Mouse (Mus musculus) embryonic facial prominence, embryonic 10.5 days (tissue): ENCODE data around the gene Pik3ap1. TPM values are rescaled to one million over a fixed set of nuclear protein-coding genes. Genes with fewer than 3 reads are reported as not detected.
"Not testable (repeated sequence)": the region's sequence is repeated elsewhere in the genome, so short reads cannot be mapped to it uniquely, and the experiment has no call there.

Experiments
- DNase-seq: peaks from one replicate; pipeline ENCODE4 v3.0.0-alpha.2; 2017; ENCODE audit warnings: low spot score
- H3K27ac ChIP-seq: fragments of 300-500 bp; sonication (generic); replicated peaks from 2 replicates; pipeline ENCODE4 v1.5.1; 2016; ENCODE audit warnings: mild to moderate bottlenecking
- H3K27me3 ChIP-seq: fragments of 300-500 bp; sonication (generic); replicated peaks from 2 replicates; pipeline ENCODE4 v1.6.1; 2016; ENCODE audit warnings: low read depth, mild to moderate bottlenecking; ENCODE audit not compliant: poor library complexity, severe bottlenecking
- H3K36me3 ChIP-seq: fragments of 300-500 bp; sonication (generic); replicated peaks from 2 replicates; pipeline ENCODE4 v1.6.1; 2016; ENCODE audit warnings: mild to moderate bottlenecking, moderate library complexity
- H3K4me1 ChIP-seq: fragments of 300-500 bp; sonication (generic); 2 replicates; pipeline ENCODE4 v1.6.1; 2016
- H3K4me3 ChIP-seq: fragments of 300-500 bp; sonication (generic); 2 replicates; pipeline ENCODE4 v1.5.1; 2016; ENCODE audit warnings: mild to moderate bottlenecking, moderate library complexity
- H3K9me3 ChIP-seq: fragments of 300-500 bp; sonication (generic); 2 replicates; pipeline ENCODE4 v1.6.1; 2016; ENCODE audit warnings: mild to moderate bottlenecking
- WGBS: fragments of 180-500 bp; shearing (Covaris S2); methylation state at CpG from one replicate; pipeline ENCODE4 v1.1.7; 2016; 5-methylcytosine and 5-hydroxymethylcytosine counted together
- polyA plus RNA-seq: library from polyadenylated mRNA; unstranded; fragments of >200 nt; fragmentation: Nextera tagmentation; extraction: Ambion mirVana; gene quantifications from 2 replicates; pipeline ENCODE4 v1.2.1, GENCODE M21; 2016

The Pik3ap1 gene
- 2.5 and 3.0 TPM in 2 replicates for polyA plus RNA-seq

DNA sequence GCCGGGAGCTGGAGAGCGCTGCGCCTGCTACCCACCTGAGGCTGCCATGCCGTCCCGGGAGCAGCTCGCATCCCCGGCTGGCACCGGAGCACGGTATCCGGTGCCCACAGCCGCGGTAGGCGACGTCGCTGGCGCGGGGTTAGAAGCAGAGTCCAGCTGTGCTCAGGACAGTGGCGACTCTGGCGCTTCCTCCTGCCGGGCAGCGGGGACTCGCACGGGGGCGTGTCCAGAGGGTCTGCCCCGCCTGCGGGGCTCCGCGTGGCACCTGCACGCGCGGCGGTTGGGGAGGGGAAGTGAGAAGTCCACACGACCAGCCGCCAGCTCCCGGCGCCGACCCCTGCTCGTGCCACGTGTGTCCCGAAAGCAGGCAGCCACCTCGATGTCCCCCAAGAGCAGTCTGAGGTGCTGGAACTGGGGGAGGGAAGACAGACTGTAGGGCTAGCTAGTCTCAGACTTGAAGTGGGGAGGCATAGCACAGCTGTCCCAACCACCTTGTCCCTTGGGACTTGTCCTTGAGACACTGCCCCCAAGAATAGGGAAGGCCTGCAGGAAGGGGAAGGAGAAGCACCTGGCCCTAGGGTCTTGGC is at the start of gene Pik3ap1:
Gene Pik3ap1 (minus strand): TSS at position 181 of the 587 bp plus-strand sequence.
- Histone ChIP-seq H3K27me3 (peaks cover 46% of the 10 kb centered on the region), H3K27ac (peak within 1 kb of the TSS; percentile 57; the same call in 1 of the 2 replicates), H3K36me3 (no peaks in the 10 kb centered on the region), H3K9me3 (no peaks in the 10 kb centered on the region), H3K4me1 (peaks cover 42% of the 10 kb centered on the region), H3K4me3 (peak within 1 kb of the TSS; percentile 64)
- DNase-seq, result peak; percentile 60
- under 1% methylated on average over 41 of the region's 41 CpGs for WGBS

DNA sequence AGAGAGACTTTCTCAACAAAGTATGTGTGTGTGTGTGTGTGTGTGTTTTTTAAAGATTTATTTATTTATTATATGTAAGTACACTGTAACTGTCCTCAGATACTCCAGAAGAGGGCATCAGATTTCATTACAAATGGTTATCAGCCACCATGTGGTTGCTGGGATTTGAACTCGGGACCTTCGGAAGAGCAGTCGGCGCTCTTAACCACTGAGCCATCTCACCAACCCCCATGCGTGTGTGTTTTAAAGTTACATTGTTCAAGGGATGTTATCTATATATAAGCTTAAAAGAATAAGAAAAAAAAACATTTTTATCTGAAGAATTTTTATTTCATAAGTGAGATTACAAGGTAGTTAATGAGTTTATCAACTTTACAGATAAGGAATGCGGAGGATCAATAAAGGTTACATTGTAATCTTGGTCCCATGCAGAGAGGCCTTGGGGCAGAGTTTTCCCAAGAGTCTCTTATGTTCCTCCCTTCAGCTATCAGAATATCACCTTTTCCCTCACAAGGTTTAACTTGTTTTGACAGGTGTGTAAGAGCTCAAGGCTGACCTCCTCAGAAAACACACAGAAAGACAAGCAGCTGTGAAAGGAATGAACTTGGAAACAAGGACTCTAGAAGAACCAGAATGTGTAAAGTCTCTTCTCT is 46.7 kb upstream of the Pik3ap1 start:
- H3K27me3 ChIP-seq, H3K4me3 ChIP-seq, H3K4me1 ChIP-seq, DNase-seq, H3K27ac ChIP-seq, H3K9me3 ChIP-seq, H3K36me3 ChIP-seq: not testable (repeated sequence)
- no CpG with 5 or more reads among the region's 6 CpGs for WGBS

DNA sequence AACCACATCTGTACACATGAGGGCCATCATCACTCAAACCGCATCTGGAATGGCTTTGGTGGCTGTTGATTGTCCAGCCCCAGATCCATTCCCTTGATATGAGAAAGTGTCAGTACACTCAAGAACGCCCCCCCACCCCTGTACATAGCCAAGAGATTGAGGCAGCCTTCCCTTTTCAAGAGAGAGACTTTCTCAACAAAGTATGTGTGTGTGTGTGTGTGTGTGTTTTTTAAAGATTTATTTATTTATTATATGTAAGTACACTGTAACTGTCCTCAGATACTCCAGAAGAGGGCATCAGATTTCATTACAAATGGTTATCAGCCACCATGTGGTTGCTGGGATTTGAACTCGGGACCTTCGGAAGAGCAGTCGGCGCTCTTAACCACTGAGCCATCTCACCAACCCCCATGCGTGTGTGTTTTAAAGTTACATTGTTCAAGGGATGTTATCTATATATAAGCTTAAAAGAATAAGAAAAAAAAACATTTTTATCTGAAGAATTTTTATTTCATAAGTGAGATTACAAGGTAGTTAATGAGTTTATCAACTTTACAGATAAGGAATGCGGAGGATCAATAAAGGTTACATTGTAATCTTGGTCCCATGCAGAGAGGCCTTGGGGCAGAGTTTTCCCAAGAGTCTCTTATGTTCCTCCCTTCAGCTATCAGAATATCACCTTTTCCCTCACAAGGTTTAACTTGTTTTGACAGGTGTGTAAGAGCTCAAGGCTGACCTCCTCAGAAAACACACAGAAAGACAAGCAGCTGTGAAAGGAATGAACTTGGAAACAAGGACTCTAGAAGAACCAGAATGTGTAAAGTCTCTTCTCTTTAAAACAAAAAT is 41.2 kb upstream of the Pik3ap1 start:
- not testable (repeated sequence) for H3K4me1 ChIP-seq, H3K36me3 ChIP-seq, H3K27me3 ChIP-seq, H3K4me3 ChIP-seq, H3K27ac ChIP-seq, DNase-seq, H3K9me3 ChIP-seq
- WGBS, result no CpG with 5 or more reads among the region's 8 CpGs

DNA sequence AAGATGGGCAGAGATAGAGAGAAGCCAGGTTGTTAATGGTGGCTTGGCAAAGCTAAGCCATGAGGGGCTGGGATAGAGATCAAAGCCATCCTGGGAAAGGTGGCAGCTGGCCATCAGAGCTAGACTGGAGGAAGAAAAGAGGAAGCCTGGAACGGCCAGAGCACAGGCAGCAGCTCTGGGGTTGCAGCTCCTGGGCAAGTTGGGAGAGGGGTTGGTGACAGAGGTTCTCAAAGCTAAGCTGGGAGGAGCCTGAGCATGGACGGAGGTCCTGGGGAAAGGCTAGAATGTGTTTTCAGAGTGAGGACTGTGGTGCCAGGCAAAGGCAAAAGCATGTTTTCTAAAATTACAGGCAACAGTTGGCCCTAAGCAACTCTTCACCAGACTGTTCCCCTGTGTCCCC is 36.4 kb upstream of the Pik3ap1 start:
- no peaks in the 10 kb centered on the region for H3K36me3 ChIP-seq
- H3K4me3 ChIP-seq, result no peak overlapping the region
- H3K27ac ChIP-seq, result no peak overlapping the region
- DNase-seq, result no peak
- WGBS, result 77% methylated on average over 2 of the region's 2 CpGs
- no peaks in the 10 kb centered on the region for H3K27me3 ChIP-seq
- no peaks in the 10 kb centered on the region for H3K4me1 ChIP-seq
- H3K9me3 ChIP-seq, result 0 out of 2 replicates have a peak, but pooled peaks cover 3% of the 10 kb centered on the region

DNA sequence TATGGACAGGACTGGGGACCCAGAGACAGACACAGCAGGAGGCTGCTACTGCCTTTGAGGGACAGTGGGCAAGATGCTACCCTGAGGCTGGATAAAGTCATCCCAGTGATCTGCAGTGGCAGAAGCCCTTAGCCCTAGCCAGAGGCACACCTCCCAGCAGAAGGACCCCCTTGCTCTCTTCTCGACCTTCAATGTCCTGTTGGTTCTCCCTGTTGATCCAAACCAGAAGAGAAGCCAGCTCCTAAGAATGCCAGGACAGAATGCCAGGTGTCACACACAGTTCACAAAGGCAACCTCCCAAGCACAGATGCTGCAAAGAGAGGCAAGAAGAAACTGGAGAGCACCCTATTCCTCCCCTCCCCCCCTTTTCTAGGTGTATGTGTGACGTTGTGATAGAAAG is 33.9 kb upstream of the Pik3ap1 start:
- Histone ChIP-seq H3K4me1 (no peaks in the 10 kb centered on the region), H3K36me3 (no peaks in the 10 kb centered on the region), H3K27ac (no peak overlapping the region), H3K9me3 (0 out of 2 replicates have a peak, but pooled peaks cover 2% of the 10 kb centered on the region), H3K4me3 (no peak overlapping the region), H3K27me3 (no peaks in the 10 kb centered on the region)
- 79% methylated on average over 2 of the region's 2 CpGs for WGBS
- no peak for DNase-seq

DNA sequence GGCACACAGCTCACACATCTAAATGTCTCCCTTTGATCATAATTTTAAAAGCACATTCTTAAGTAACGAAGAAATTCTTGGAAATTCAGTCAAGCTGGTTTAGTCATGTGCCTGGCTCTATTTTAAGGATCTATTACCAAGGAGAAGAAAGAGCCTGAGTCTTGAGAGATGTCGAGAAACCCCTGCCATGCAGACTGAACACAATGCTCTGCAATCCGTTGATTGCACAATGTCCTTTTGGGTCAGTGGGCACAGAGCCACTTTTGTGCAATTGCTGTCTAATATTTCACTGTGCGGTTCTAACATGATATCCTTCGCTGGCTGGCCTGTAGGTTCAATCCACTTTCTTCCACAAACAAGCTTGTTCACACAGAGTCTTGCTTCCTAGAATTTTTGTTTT is 33.1 kb upstream of the Pik3ap1 start:
- WGBS, result 68% methylated on average over 5 of the region's 5 CpGs
- Histone ChIP-seq H3K9me3 (no peaks in the 10 kb centered on the region), H3K4me3 (no peak overlapping the region), H3K4me1 (no peaks in the 10 kb centered on the region), H3K27ac (no peak overlapping the region), H3K27me3 (no peaks in the 10 kb centered on the region), H3K36me3 (no peaks in the 10 kb centered on the region)
- no peak for DNase-seq

DNA sequence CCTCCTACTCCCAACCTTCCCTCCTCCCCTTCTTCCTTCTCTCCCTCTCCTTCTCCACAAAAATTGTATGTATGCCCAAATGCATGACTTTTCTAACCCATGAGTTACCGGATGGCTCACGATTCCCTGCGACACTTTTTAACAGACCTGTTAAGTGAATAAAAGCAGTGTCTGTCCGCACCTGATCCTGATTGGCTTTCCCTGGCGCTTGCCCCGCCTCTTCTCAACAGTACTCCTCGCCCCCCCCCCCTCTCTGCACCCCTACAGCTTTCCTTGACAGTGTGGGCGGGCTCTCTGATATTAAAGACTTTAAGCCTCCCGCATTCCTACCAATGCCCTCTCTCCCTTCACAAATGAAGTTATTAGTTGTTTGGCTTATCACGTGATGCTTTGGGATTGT is 31.3 kb upstream of the Pik3ap1 start:
- no peaks in the 10 kb centered on the region for H3K4me1 ChIP-seq
- DNase-seq, result no peak
- peaks cover 2% of the 10 kb centered on the region; the same call in 1 of the 2 replicates for H3K9me3 ChIP-seq
- no peaks in the 10 kb centered on the region for H3K27me3 ChIP-seq
- 43% methylated on average over 10 of the region's 10 CpGs for WGBS
- no peaks in the 10 kb centered on the region for H3K36me3 ChIP-seq
- H3K27ac ChIP-seq, result no peak overlapping the region
- no peak overlapping the region for H3K4me3 ChIP-seq

DNA sequence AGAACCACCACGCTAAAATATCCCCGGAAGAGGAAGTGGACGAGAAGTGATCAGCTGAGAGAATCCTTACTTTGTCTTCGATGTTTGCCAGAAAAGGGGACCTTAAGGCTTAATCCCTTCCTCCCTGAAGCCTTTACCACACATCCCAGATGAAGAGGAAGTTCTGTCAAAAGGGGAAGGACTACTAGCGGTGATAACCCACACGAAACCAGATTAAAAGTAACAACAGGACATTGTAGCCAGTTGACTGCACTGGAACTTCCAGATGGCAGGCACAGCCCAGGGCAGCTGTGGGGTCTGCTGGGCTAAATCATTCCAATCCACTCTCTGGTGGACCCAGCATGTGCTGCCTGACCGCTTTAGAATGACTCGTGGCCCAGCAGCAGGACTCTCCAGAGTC is 17.7 kb upstream of the Pik3ap1 start:
- Histone ChIP-seq H3K9me3 (no peaks in the 10 kb centered on the region), H3K27me3 (no peaks in the 10 kb centered on the region), H3K4me1 (no peaks in the 10 kb centered on the region), H3K36me3 (no peaks in the 10 kb centered on the region), H3K4me3 (no peak overlapping the region), H3K27ac (no peak overlapping the region)
- 79% methylated on average over 8 of the region's 8 CpGs for WGBS
- DNase-seq, result no peak

DNA sequence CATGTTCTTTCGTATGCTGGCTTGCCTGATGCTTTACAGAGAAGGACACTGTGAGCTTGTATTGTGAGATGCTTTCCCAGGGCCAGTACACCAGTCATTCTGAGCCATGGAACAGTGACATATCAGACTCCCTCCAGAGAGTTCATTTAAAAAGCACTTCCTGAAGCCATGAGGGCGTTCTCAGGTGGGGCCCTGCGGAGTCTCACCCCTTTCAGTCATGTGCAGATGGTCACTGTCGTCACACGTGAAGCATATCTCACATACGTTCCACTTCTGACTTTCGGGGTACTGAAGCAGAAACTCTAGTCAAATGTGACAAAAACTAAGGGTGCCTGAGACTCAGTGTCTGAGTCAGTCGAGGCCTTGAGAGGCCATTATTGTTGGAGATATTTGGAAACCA is 6.0 kb upstream of the Pik3ap1 start:
- Histone ChIP-seq H3K4me3 (no peak overlapping the region), H3K36me3 (no peaks in the 10 kb centered on the region), H3K9me3 (no peaks in the 10 kb centered on the region), H3K4me1 (peaks cover 10% of the 10 kb centered on the region), H3K27me3 (peaks cover 14% of the 10 kb centered on the region), H3K27ac (no peak overlapping the region)
- 88% methylated on average over 8 of the region's 8 CpGs for WGBS
- DNase-seq, result no peak

DNA sequence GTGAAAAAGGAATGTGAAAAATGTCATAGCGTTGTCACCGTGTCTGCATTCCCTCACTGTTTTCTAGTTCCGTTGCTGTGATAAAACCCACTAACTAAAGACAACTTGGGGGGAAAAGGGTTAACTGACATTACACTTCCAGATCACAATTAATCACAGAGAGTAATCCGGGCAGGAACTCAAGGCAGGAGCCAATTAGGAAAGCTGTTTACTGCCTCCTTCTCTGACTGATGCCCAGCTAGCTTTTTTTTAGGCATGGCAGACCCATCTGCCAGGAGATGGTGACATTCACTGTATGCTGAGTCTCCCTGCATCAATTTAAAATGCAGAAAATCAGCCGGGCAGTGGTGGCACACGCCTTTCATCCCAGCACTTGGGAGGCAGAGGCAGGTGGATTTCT is 4.4 kb upstream of the Pik3ap1 start:
- DNase-seq, result no peak
- Histone ChIP-seq H3K27me3 (peaks cover 29% of the 10 kb centered on the region), H3K9me3 (no peaks in the 10 kb centered on the region), H3K36me3 (no peaks in the 10 kb centered on the region), H3K4me3 (no peak overlapping the region), H3K27ac (no peak overlapping the region), H3K4me1 (peaks cover 20% of the 10 kb centered on the region)
- WGBS, result 60% methylated on average over 6 of the region's 6 CpGs

DNA sequence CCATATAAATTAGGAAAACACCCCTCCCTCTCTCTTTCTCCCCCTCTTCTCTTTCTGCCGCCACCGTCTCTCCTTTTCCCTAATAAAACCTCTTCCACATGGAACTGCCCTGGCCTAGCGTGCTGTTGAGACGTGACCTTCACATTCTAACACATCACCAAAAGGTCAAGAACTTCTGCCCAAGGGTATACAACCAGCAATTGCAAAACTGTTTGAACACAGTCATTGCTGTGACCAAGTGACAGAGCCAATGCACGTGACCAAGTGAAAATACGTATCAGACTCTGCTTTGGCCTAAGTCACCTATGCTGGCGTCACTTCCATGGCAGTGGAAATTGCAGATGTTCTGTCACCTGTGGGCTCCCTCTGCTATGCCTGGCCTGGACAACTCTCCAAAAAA is 3.3 kb upstream of the Pik3ap1 start:
- Histone ChIP-seq H3K27me3 (peaks cover 39% of the 10 kb centered on the region), H3K9me3 (no peaks in the 10 kb centered on the region), H3K36me3 (no peaks in the 10 kb centered on the region), H3K4me3 (no peak overlapping the region), H3K27ac (no peak overlapping the region), H3K4me1 (peaks cover 29% of the 10 kb centered on the region)
- 89% methylated on average over 7 of the region's 7 CpGs for WGBS
- DNase-seq, result no peak

DNA sequence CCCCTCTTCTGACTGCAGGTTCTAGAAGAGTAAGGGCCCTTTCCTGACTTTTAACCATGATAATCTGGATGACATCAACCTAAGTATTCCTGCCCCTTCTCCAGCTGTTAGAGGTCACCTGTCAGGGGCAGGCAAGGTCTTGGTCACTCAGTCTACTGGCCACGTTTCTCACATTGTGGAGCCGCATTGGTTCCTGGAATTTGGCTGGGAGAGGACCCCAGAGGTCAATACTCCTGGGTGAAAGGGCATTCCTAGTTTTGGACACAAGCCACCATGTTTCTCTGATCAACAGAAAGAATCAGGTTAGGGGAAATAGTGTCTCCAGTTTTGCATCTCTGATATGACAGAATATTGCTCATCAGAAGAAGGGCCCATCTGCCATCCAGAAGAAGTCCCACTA is 2.4 kb upstream of the Pik3ap1 start:
- Histone ChIP-seq H3K9me3 (no peaks in the 10 kb centered on the region), H3K27ac (no peak overlapping the region), H3K36me3 (no peaks in the 10 kb centered on the region), H3K27me3 (peaks cover 43% of the 10 kb centered on the region), H3K4me3 (no peak overlapping the region), H3K4me1 (peaks cover 30% of the 10 kb centered on the region)
- 74% methylated on average over 2 of the region's 2 CpGs for WGBS
- DNase-seq, result no peak
